Mouse (Mus musculus): ENCODE measurements at regions not wholly inside any gene's neighbourhood (a gene's known extent, or its start where the extent isn't known, plus 50 kb on each side); places are given as distances from the start of the nearest gene placed in this dataset.
"Not testable (repeated sequence)": the region's sequence is repeated elsewhere in the genome, so short reads cannot be mapped to it uniquely, and the experiment has no call there.

DNA sequence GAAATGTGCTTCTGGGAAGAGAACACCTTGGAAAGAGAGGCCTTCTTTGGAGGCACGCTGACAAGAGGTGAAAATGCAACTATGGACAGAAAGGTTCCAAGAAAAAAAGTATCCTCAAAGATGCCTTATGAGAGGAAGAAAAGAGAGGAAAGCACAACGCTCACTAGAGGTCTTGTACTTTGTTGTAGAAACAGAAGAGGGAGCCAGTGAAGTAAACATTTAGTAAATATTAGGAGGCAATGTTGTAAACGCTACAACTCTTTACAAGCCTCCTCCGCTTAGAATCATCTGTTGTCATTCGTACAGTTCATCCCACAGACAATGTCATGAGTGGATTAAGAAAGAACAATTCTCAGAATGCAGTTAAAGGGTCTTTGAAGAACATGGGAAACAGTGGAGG, 77.4 kb downstream of the Tfpi2 start:
- DNase-seq (ENCODE audit: low read depth, low spot score): peak; percentile 20

DNA sequence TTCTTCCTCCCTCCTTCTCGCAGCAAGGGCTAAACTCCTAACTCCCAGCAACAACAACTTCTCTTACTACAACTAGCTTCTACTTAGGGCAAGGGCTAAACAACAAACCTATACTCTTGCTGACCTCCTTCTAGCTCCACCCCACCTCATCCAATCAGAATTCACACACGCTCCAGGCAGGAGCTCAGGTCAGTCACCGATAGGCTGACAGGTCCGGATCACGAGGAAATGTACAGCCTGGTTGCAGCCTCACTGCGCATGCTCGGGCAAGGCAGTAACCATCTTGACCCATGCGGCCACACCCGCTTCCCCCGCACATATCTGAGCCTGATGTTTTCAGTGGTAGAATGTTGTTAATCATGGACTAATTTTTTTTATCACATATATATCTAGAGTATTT, 84.0 kb downstream of the Tfpi2 start:
- no peak for DNase-seq (ENCODE audit: low read depth, low spot score)

DNA sequence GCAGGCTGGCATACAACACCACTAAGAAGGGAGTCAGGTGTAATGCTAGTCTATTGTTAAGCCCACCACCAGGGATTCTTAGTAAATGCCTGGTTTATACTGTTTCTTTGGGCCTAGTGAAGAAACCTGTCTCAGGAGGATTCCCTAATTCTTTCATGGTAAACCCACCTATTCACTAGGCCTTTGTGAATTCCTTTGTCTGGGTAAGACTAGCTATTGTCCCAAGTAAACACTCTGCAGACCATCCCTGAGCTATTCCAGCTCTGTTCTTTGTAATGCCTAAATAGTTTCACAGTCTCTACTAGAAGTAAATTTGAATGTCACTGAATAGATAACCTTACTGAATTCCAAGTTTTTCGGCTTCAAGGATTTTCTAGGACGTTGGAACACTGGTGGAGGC, 111.3 kb upstream of the Calcr start:
- DNase-seq (ENCODE audit: low read depth, low spot score): not testable (repeated sequence)

DNA sequence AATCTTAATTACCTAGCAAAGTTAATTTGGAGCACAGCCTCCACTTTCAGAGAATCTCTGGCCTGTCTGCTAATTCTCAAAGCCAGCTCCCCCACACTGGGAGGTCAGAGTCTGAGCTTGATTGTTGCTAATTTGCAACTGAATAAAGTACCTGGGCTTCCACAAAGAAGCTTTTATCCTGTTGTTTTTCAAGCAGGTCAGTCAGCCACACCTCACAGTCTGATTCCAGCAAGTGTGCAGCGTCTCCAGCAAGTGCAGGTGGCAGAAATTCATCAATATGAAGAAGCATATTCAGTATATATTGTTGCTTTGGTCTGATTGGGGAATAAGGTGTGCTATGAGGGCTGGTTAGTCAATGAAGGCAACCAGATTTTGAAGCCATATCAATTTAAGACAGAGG, 110.3 kb upstream of the Calcr start:
- not testable (repeated sequence) for DNase-seq (ENCODE audit: low read depth, low spot score)

DNA sequence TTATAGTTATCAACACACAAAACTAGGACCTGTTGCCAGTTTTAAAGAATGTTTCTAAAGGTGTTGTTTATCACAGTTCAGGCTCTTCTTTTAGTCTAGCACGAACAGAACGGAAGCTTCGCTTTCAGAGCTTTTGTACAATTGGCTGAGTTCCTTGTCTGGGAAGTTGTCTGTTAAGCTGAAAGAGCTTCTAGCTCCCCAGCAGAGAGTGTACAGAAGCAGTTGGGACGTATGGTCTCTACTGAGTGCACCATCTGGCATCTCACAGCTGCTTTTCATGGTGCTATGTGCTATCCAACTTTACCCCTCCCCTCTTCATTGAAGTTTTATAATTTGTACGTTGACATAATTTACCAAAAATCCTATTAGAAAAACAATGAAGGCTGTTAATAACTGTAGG, 96.5 kb upstream of the Calcr start:
- DNase-seq (ENCODE audit: low read depth, low spot score): peak; percentile 60

DNA sequence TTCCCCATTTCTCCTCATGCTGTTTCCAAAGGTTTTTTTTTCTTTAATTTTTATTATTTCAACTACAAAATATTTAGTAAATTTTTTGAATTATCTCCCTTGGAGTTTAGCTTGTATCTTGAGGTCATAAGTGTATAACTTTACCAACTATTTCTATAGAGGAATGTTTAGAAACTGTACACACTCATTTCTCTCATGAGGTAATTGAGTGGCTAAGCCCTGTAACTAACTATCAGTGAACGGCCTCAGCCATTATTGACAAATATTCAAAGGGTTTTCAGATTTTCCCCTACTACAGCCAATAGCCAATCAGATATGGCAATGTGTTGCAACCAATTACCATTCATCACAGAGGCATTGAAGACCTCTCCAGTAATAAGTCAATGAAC, 96.1 kb upstream of the Calcr start:
- DNase-seq (ENCODE audit: low read depth, low spot score): no peak

DNA sequence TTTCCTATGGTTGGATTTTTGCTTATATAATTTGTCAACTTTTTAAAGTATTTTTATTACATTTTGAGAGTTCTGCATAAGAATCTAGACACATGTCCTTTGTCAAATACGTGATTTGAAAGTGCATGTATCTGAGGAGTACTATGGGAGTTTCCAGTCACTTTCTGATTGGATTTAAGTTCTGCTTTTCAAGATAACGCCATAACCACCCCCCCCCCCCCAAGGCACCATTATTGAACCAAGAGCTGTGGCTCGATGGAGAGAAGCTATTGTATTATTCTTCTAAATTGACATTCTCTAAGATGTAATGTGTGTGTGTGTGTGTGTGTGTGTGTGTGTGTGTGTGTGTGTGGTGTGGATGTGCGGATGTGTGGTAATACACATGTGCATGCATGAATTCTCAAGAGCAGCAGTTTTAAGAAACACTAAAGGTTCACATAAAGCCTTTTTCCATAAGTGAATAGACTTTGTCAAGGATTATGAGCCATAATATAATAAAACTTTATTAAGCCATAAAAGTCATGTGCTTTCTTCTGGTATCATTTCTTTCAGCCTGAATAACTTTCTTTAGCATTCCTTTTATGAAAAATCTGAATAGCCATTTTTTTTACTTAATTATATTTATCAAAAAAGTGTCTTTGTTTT, 95.5 kb upstream of the Calcr start:
- DNase-seq (ENCODE audit: low read depth, low spot score): no peak

DNA sequence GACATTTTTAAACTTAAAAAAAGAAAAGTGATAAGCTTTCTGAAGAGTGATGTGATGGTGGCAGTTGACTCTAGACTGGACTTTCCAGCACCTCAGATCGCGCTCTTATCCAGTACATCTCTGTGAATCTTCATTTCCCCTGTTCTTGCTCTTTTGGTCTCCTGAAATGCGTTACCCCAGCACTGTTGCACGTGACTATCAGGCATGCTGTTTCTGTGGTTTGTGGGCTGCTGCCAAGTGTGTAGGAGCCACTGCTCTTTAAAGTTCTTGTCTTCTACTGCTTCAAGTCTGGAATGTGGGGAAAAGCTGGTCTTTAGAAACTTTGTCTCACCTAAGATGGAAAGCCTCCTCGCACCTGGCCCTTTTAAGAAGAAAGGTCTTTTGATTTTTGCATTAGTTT, 85.6 kb upstream of the Calcr start:
- peak; percentile 3 for DNase-seq (ENCODE audit: low read depth, low spot score)

Data from brain, adult 2 months (tissue).